Mouse (Mus musculus) hindbrain, embryonic 11.5 days (tissue): ENCODE data around the gene 4933402D24Rik. TPM values are rescaled to one million over a fixed set of nuclear protein-coding genes. Genes with fewer than 3 reads are reported as not detected.

Experiments
- ATAC-seq: fragments of 200-750 bp; cut with Nextera tagmentation; 2 replicates; pipeline ENCODE4 v1.8.0; 2017; ENCODE audit warnings: mild to moderate bottlenecking, moderate TSS enrichment, moderate library complexity; ENCODE audit not compliant: low FRiP score
- DNase-seq: peaks from one replicate; pipeline ENCODE4 v3.0.0-alpha.2; 2015; ENCODE audit warnings: low spot score
- H3K27ac ChIP-seq: fragments of 300-500 bp; sonication (generic); 2 replicates; pipeline ENCODE4 v1.5.1; 2014; ENCODE audit warnings: mild to moderate bottlenecking, low read depth, low read length
- H3K27me3 ChIP-seq: fragments of 300-500 bp; sonication (generic); 2 replicates; pipeline ENCODE4 v1.6.1; 2014; ENCODE audit warnings: mild to moderate bottlenecking, low read length, moderate library complexity, mixed read lengths; ENCODE audit not compliant: control insufficient read depth, insufficient read depth
- H3K36me3 ChIP-seq: fragments of 300-500 bp; sonication (generic); 2 replicates; pipeline ENCODE4 v1.6.1; 2014; ENCODE audit warnings: mild to moderate bottlenecking, low read length, moderate library complexity, mixed read lengths; ENCODE audit not compliant: control insufficient read depth, insufficient read depth
- H3K4me1 ChIP-seq: fragments of 300-500 bp; sonication (generic); replicated peaks from 2 replicates; pipeline ENCODE4 v1.6.1; 2014; ENCODE audit warnings: low read length, mixed read lengths; ENCODE audit not compliant: control insufficient read depth, insufficient read depth
- H3K4me2 ChIP-seq: fragments of 300-500 bp; sonication (generic); replicated peaks from 2 replicates; pipeline ENCODE4 v1.6.1; 2014; ENCODE audit warnings: mild to moderate bottlenecking, low read depth, low read length
- H3K4me3 ChIP-seq: fragments of 300-500 bp; sonication (generic); 2 replicates; pipeline ENCODE4 v1.5.1; 2014; ENCODE audit warnings: low read depth, low read length
- H3K9ac ChIP-seq: fragments of 300-500 bp; sonication (generic); 2 replicates; pipeline ENCODE4 v1.6.1; 2014; ENCODE audit warnings: low read depth, low read length
- H3K9me3 ChIP-seq: fragments of 300-500 bp; sonication (generic); 2 replicates; pipeline ENCODE4 v1.6.1; 2016; ENCODE audit warnings: low read length; ENCODE audit not compliant: control insufficient read depth
- WGBS: fragments of 180-500 bp; shearing (Covaris S2); extraction: QIAGEN DNeasy Blood & Tissue Kit; methylation state at CpG from one replicate; pipeline ENCODE4 v1.1.7; 2014; 5-methylcytosine and 5-hydroxymethylcytosine counted together
- polyA plus RNA-seq: library from polyadenylated mRNA; unstranded; fragments of >200 nt; fragmentation: Nextera tagmentation; extraction: Ambion mirVana; gene quantifications from 2 replicates; pipeline ENCODE4 v1.2.1, GENCODE M21; 2014

The 4933402D24Rik gene
- polyA plus RNA-seq, 1 experiment from 2014 or later, result 0.28 TPM

DNA sequence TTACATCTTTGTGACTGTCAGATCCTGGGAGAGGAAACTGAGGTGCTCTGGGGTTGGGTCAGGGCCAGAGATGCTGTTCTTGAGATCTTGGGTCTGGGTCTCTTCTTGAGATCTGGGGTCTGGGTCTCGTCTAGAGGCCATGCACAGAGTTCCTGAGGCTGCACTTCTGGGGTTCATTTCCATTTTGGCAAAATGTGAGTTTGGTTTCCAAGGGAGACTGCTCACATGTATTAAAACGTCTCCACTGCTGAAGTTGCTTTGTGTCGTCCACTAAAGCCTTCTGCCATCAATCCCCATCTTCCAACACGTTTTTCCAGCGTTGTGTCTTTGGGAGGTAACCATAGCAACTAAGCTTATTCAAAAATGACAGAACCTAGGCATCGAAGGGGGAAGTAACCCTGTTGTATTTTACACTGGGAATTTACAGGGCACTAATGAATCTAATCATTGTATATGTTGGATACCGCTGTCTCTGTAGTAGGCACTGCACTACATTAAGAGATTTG lies 5.1 kb downstream of the 4933402D24Rik start:
- Histone ChIP-seq H3K36me3 (no peaks in the 10 kb centered on the region), H3K9ac (no peak overlapping the region), H3K4me1 (peaks cover 3% of the 10 kb centered on the region; the same call in 1 of the 2 replicates), H3K27ac (peak overlapping the region; percentile 40), H3K27me3 (no peaks in the 10 kb centered on the region), H3K4me2 (no peak overlapping the region), H3K4me3 (no peak overlapping the region), H3K9me3 (no peaks in the 10 kb centered on the region)
- WGBS, result 26% methylated on average over 7 of the region's 7 CpGs
- ATAC-seq (peak; percentile 78), DNase-seq (peak; percentile 46)

DNA sequence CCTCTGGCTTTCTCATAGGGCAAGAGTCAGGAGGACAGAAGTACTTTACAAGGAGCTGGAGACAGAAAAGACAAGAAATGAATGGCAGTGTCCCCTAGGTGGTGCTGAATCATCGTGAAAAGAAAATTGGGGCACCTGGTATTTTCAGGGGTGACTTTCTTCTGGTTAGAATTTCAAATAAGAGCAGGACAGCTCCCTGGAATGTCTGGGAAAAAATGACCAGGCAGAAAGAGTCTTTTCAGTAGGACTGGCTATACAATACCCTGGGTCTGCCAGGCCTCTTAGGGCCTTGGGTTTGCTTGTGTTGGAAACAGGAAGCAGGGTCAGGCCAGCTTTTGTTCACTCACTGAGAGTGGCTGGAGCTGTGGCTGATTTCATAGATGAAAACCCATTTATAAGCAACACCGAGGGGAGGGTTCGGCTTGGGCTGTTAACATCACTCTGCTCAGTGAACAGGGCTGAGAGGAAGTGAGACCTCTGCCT lies 5.8 kb downstream of the 4933402D24Rik start:
- H3K27me3 ChIP-seq, result no peaks in the 10 kb centered on the region
- H3K4me3 ChIP-seq, result no peak overlapping the region
- DNase-seq (peak; percentile 72), ATAC-seq (peak; percentile 81)
- H3K27ac ChIP-seq, result peak overlapping the region; percentile 40
- H3K9me3 ChIP-seq, result no peaks in the 10 kb centered on the region
- H3K36me3 ChIP-seq, result no peaks in the 10 kb centered on the region
- peaks cover 3% of the 10 kb centered on the region; the same call in 1 of the 2 replicates for H3K4me1 ChIP-seq
- WGBS, result 11% methylated on average over 3 of the region's 3 CpGs
- no peak overlapping the region; the same call in 1 of the 2 replicates for H3K4me2 ChIP-seq
- no peak overlapping the region for H3K9ac ChIP-seq

DNA sequence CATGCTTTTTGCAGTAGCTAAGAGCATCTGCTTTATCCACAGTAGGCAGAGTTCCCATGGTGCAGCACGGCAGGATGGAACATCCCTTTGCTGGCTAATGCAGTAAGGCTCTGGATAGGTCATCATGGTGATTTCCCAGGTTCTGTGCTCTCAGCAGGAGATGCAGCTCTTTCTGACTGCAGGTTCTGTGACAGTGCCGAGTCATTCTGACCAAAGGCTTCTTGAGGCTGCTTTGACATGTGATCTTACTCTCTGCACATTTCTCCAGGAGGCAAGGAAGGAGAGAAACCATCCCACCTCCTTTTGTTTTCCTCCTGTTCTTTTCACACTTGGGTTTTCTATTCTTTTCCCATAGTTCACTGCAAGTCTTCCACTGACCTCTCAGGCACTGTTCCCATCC lies 13.1 kb downstream of the 4933402D24Rik start:
- Histone ChIP-seq H3K4me3 (no peak overlapping the region), H3K27ac (no peak overlapping the region), H3K4me1 (no peaks in the 10 kb centered on the region), H3K36me3 (peaks cover 2% of the 10 kb centered on the region; the same call in 1 of the 2 replicates), H3K9ac (no peak overlapping the region), H3K27me3 (no peaks in the 10 kb centered on the region), H3K4me2 (no peak overlapping the region), H3K9me3 (no peaks in the 10 kb centered on the region)
- DNase-seq, result no peak
- WGBS, result 57% methylated on average over 2 of the region's 2 CpGs
- no peak for ATAC-seq

DNA sequence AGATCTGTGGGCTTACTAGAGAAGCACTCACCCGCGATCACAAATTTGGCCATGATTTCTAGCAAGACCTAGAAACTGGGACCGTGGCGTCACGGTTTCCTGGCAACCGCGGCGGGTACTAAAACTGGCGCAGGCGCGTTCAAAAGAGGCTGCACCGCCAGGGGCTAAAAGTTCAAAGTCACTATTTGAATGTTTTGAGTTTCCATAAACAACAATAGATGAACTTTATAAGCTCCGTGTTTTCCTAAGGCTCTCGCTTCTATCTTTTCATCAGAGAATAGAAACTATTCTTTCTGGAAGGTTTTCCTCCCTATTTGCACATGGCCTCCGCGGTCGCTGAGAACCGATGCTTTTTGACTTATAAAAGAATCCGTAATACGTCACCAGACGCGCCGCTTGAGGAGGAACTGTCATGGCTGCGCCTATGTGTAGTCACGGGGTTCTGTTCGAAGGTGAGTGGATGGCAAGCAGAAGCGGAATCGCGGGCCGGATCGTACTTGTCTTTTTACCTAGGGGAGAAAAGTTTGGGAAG lies 38.8 kb downstream of the 4933402D24Rik start, which contains the start of the genes Mdh1b and Fastkd2:
TSS of gene Mdh1b (minus strand) at position 79 of the 532 bp plus-strand sequence.
TSS of gene Fastkd2 (plus strand) at position 375 of the 532 bp plus-strand sequence.
- Histone ChIP-seq H3K27ac (no peak within 1 kb of the TSS), H3K4me1 (peaks cover 2% of the 10 kb centered on the region; the same call in 1 of the 2 replicates), H3K9me3 (no peaks in the 10 kb centered on the region), H3K27me3 (no peaks in the 10 kb centered on the region), H3K9ac (peak within 1 kb of the TSS; percentile 60), H3K4me2 (peak within 1 kb of the TSS; percentile 46), H3K36me3 (no peaks in the 10 kb centered on the region), H3K4me3 (peak within 1 kb of the TSS; percentile 63)
- WGBS, result 0% methylated on average over 31 of the region's 31 CpGs
- ATAC-seq (peak; percentile 95), DNase-seq (peak; percentile 91)

DNA sequence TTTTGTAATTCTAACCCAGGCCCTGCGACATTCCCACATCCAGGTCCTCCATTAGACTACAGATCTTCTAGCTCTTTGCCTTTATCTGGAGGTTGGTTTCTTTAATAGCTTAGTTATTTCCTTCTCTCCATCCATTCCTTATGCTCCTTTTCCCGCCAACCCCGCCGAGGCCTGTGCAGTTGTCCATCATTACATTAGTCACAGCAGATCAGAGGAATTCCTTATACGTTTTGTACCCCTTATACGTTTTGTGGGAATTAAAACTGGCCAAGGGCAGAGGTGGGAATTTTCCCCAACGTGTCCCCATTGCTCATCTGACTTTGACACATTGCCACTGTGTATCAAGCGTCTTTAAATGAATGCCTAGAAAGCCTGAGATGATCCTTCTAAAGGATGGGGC lies 39.3 kb downstream of the 4933402D24Rik start:
- DNase-seq (no peak), ATAC-seq (no peak; the same call in 1 of the 2 replicates)
- H3K27ac ChIP-seq, result no peak overlapping the region
- H3K9ac ChIP-seq, result peak overlapping the region; percentile 43; the same call in 1 of the 2 replicates
- no peaks in the 10 kb centered on the region for H3K36me3 ChIP-seq
- no peaks in the 10 kb centered on the region for H3K27me3 ChIP-seq
- H3K9me3 ChIP-seq, result no peaks in the 10 kb centered on the region
- H3K4me2 ChIP-seq, result peak overlapping the region; percentile 45
- peaks cover 2% of the 10 kb centered on the region; the same call in 1 of the 2 replicates for H3K4me1 ChIP-seq
- WGBS, result 40% methylated on average over 8 of the region's 8 CpGs
- peak overlapping the region; percentile 63 for H3K4me3 ChIP-seq

DNA sequence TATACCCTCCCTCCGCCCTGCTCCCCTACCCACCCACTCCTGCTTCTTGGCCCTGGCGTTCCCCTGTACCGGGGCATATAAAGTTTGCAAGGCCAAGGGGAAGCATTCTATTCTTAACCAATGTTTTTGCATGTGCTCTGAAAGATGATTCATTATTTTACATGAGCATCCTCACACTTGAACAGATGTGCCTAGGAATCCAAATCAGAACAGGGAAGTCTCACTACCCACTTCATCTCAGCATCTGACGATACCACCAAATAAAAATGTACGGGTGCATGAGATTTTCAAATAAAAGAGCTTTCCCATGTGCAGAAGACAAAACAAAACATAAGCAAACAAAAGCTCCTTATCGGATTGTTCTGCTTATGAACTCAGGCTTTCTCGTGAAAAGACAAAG lies 48.9 kb downstream of the 4933402D24Rik start:
- 84% methylated on average over 7 of the region's 7 CpGs for WGBS
- H3K4me3 ChIP-seq, result no peak overlapping the region
- H3K4me1 ChIP-seq, result no peaks in the 10 kb centered on the region
- H3K9ac ChIP-seq, result no peak overlapping the region
- no peak for DNase-seq
- no peak overlapping the region for H3K4me2 ChIP-seq
- H3K27me3 ChIP-seq, result no peaks in the 10 kb centered on the region
- no peak for ATAC-seq
- H3K9me3 ChIP-seq, result no peaks in the 10 kb centered on the region
- no peaks in the 10 kb centered on the region for H3K36me3 ChIP-seq
- H3K27ac ChIP-seq, result no peak overlapping the region

DNA sequence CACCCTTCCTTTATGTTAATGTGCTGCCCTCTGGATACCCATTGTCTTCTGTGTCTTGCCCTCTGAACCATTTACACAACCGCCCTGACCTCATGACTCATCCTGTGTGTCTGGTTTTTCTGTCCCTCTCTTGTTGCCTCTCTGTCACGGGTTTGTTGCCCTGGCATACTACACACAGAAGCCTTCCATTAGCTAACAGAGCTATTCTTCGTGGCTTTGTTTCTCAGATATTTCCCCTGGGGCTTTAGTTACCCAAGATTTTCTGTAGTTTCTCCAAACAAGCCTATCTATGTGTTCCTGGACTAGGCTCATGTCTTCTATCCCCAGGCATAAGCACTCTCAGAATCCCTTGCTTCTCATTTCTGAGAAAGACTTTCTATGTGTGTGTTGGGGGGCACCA lies 60.2 kb downstream of the 4933402D24Rik start:
- DNase-seq (no peak), ATAC-seq (no peak)
- H3K9me3 ChIP-seq, result no peaks in the 10 kb centered on the region
- H3K4me1 ChIP-seq, result no peaks in the 10 kb centered on the region
- H3K27me3 ChIP-seq, result no peaks in the 10 kb centered on the region
- H3K36me3 ChIP-seq, result no peaks in the 10 kb centered on the region
- H3K9ac ChIP-seq, result no peak overlapping the region
- 62% methylated on average over 3 of the region's 3 CpGs for WGBS
- H3K4me3 ChIP-seq, result no peak overlapping the region
- no peak overlapping the region for H3K27ac ChIP-seq
- H3K4me2 ChIP-seq, result no peak overlapping the region

DNA sequence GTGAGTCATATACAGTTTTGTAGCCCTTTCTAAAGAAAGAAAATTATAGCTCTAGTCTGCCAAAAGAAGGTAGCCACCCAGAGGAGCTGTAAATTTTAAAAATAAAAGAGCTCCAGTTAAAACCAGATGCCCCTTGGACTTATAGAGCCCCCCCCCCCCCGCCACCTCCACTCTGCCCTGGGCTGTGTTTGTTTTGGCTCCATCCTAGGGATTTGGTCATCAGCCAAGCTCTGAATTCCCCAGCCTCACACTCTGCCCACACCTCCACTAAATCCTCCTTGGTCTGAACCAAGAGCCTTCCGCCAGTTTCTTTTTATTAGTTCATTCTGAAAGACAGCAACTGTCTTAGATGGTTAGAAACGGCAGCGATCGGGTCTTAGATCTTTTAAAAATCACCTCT lies 63.3 kb downstream of the 4933402D24Rik start:
- DNase-seq (no peak), ATAC-seq (no peak)
- no peak overlapping the region for H3K4me2 ChIP-seq
- no peak overlapping the region for H3K4me3 ChIP-seq
- no peak overlapping the region for H3K9ac ChIP-seq
- no peaks in the 10 kb centered on the region for H3K36me3 ChIP-seq
- H3K27ac ChIP-seq, result no peak overlapping the region
- H3K27me3 ChIP-seq, result no peaks in the 10 kb centered on the region
- no peaks in the 10 kb centered on the region for H3K9me3 ChIP-seq
- H3K4me1 ChIP-seq, result no peaks in the 10 kb centered on the region
- 86% methylated on average over 5 of the region's 5 CpGs for WGBS
